Mouse (Mus musculus): ENCODE results near the gene Bex6. TPM values are rescaled to one million over a fixed set of nuclear protein-coding genes. Genes with fewer than 3 reads are reported as not detected.

Gene Bex6
- 0.17 TPM in 1 of 2 replicates, not detected in the other for polyA plus RNA-seq (2012; rRNA removed)

GRCm38 (mm10) chr16:32179333-32179901 is at the start of gene Bex6:
Gene Bex6, plus strand, starts transcription at chr16:32179823.

GRCm38 (mm10) chr16:32165281-32165821 is 14.3 kb upstream of the Bex6 start, which contains the start of gene Nrros:
Gene Nrros, minus strand, starts transcription at chr16:32165594.

Other genes with a start within 250 kb of the Bex6 start
- 0.23 and 0.29 TPM in 2 replicates for gene Pigz, start 246.0 kb upstream of the Bex6 start, polyA plus RNA-seq (2012; rRNA removed)
- 33.2 and 45.6 TPM in 2 replicates for gene 0610012G03Rik, start 231.3 kb upstream of the Bex6 start, polyA plus RNA-seq (2012; rRNA removed)
- 221 and 907 TPM in 2 replicates for gene Ncbp2, start 231.3 kb upstream of the Bex6 start, polyA plus RNA-seq (2012; rRNA removed)
- 17.0 and 22.6 TPM in 2 replicates for gene Senp5, start 176.5 kb upstream of the Bex6 start, polyA plus RNA-seq (2012; rRNA removed)
- gene Pak2, start 100.5 kb upstream of the Bex6 start, polyA plus RNA-seq (2012; rRNA removed): 28.7 and 33.2 TPM in 2 replicates
- gene Pigx, start 80.1 kb upstream of the Bex6 start, polyA plus RNA-seq (2012; rRNA removed): 67.3 and 89.2 TPM in 2 replicates
- 22.9 and 23.2 TPM in 2 replicates for gene Cep19, start 80.0 kb upstream of the Bex6 start, polyA plus RNA-seq (2012; rRNA removed)
- 5.6 and 6.2 TPM in 2 replicates for gene Nrros, start 14.2 kb upstream of the Bex6 start, polyA plus RNA-seq (2012; rRNA removed)
- gene Fbxo45, start 67.3 kb downstream of the Bex6 start, polyA plus RNA-seq (2012; rRNA removed): 19.1 and 20.0 TPM in 2 replicates
- 13.8 and 20.1 TPM in 2 replicates for gene Wdr53, start 67.4 kb downstream of the Bex6 start, polyA plus RNA-seq (2012; rRNA removed)
- gene Smco1, start 91.6 kb downstream of the Bex6 start, polyA plus RNA-seq (2012; rRNA removed): not detected in 2 replicates
- gene Rnf168, start 97.6 kb downstream of the Bex6 start, polyA plus RNA-seq (2012; rRNA removed): 25.1 and 35.4 TPM in 2 replicates
- 17.5 and 29.2 TPM in 2 replicates for gene Ubxn7, start 152.4 kb downstream of the Bex6 start, polyA plus RNA-seq (2012; rRNA removed)
- gene Tm4sf19, start 220.7 kb downstream of the Bex6 start, polyA plus RNA-seq (2012; rRNA removed): 0.29 TPM in 1 of 2 replicates, not detected in the other
- gene Tctex1d2, start 239.9 kb downstream of the Bex6 start, polyA plus RNA-seq (2012; rRNA removed): 15.7 and 21.7 TPM in 2 replicates